Mouse (Mus musculus) layer of hippocampus, adult 2 months (tissue): ENCODE results near the gene Tti1. TPM values are rescaled to one million over a fixed set of nuclear protein-coding genes. Genes with fewer than 3 reads are reported as not detected.

Experiments
- DNase-seq, 2 experiments: peaks; one replicate each; pipeline ENCODE4 v3.0.0; 2022; ENCODE audit warnings: low spot score in 2 of 2
- H3K27ac ChIP-seq: fragments of 200-600 bp; 2 replicates; pipeline ENCODE4 v1.8.1; 2022
- H3K4me3 ChIP-seq: fragments of 200-600 bp; 2 replicates; pipeline ENCODE4 v1.8.1; 2022; ENCODE audit warnings: mild to moderate bottlenecking
- CTCF ChIP-seq: fragments of 200-600 bp; conservative IDR thresholded peaks from 2 replicates; pipeline ENCODE4 v1.8.1; 2022; ENCODE audit warnings: antibody characterized with exemption, mild to moderate bottlenecking, moderate library complexity
- total RNA-seq, 2 experiments: library from RNA; stranded (reverse); gene quantifications; 2 replicates each; pipeline ENCODE4 v1.2.3; 2021

Tti1 gene
- total RNA-seq, 2 experiments from 2014 or later = 21.1 to 23.6 TPM

- TF ChIP-seq CTCF = peak; percentile 51
- DNase-seq = no peak
- Histone ChIP-seq H3K27ac (no peak overlapping the region), H3K4me3 (no peak overlapping the region)
Observed at GRCm38 (mm10) chr2:157936676-157937075, 91.6 kb downstream of the Tti1 start.

GRCm38 (mm10) chr2:157935444-157936171 lies 92.6 kb downstream of the Tti1 start:
- no peak overlapping the region for H3K4me3 ChIP-seq
- no peak overlapping the region for H3K27ac ChIP-seq
- no peak for TF ChIP-seq CTCF
- DNase-seq = no peak

GRCm38 (mm10) chr2:157932655-157933054 lies 95.6 kb downstream of the Tti1 start:
- peak; percentile 42 for TF ChIP-seq CTCF
- H3K27ac ChIP-seq = no peak overlapping the region
- no peak for DNase-seq
- H3K4me3 ChIP-seq = no peak overlapping the region

Other genes with a start within 250 kb of the Tti1 start
- gene Vstm2l, start 113.8 kb downstream of the Tti1 start, total RNA-seq = 100 to 1,000 TPM; 110 to 112 TPM
- gene Rprd1b, start 64 bp upstream of the Tti1 start, total RNA-seq = 10 to 100 TPM; 48.9 to 57.2 TPM
- gene Tgm2, start 118.0 kb upstream of the Tti1 start, total RNA-seq = 10 to 100 TPM in 1 of 2 experiments, 1 to 10 TPM in 1; 9.8 to 14.0 TPM
- gene D630003M21Rik, start 200.8 kb upstream of the Tti1 start, total RNA-seq = 1 to 10 TPM; 4.1 to 4.4 TPM
- gene Bpi, start 229.7 kb upstream of the Tti1 start, total RNA-seq = not detected